Mouse (Mus musculus): ENCODE results near the gene Acot11.
"Not testable (repeated sequence)": the region's sequence is repeated elsewhere in the genome, so short reads cannot be mapped to it uniquely, and the experiment has no call there.

Gene Acot11

GRCm38 (mm10) chr4:106776998-106777397, 27.8 kb downstream of the Acot11 start:
- DNase-seq (ENCODE audit: low read depth, low spot score): no peak

GRCm38 (mm10) chr4:106775767-106776166, 29.0 kb downstream of the Acot11 start:
- DNase-seq (ENCODE audit: low read depth, low spot score): not testable (repeated sequence)

GRCm38 (mm10) chr4:106772558-106772957, 32.2 kb downstream of the Acot11 start:
- no peak for DNase-seq (ENCODE audit: low read depth, low spot score)

GRCm38 (mm10) chr4:106769306-106769705, 35.5 kb downstream of the Acot11 start:
- no peak for DNase-seq (ENCODE audit: low read depth, low spot score)

- DNase-seq (ENCODE audit: low read depth, low spot score): no peak
These were observed 40.6 kb downstream of the Acot11 start for GRCm38 (mm10) chr4:106764166-106764565.

- no peak for DNase-seq (ENCODE audit: low read depth, low spot score)
These were observed 53.1 kb downstream of the Acot11 start for GRCm38 (mm10) chr4:106751726-106752125.

GRCm38 (mm10) chr4:106749699-106750098, 55.1 kb downstream of the Acot11 start:
- peak; percentile 63 for DNase-seq (ENCODE audit: low read depth, low spot score)

GRCm38 (mm10) chr4:106747001-106747580, 57.7 kb downstream of the Acot11 start:
- DNase-seq (ENCODE audit: low read depth, low spot score): no peak

GRCm38 (mm10) chr4:106745862-106746261, 58.9 kb downstream of the Acot11 start:
- no peak for DNase-seq (ENCODE audit: low read depth, low spot score)

- DNase-seq (ENCODE audit: low read depth, low spot score): no peak
These were observed 66.9 kb downstream of the Acot11 start for GRCm38 (mm10) chr4:106737904-106738303.

GRCm38 (mm10) chr4:106736884-106737283, 67.9 kb downstream of the Acot11 start:
- not testable (repeated sequence) for DNase-seq (ENCODE audit: low read depth, low spot score)

GRCm38 (mm10) chr4:106733636-106734035, 71.2 kb downstream of the Acot11 start, which contains the start of gene Fam151a:
Gene Fam151a, plus strand, starts transcription at chr4:106733889.
- DNase-seq (ENCODE audit: low read depth, low spot score): no peak

- no peak for DNase-seq (ENCODE audit: low read depth, low spot score)
These were observed 74.0 kb downstream of the Acot11 start, which contains the start of gene Mroh7 for GRCm38 (mm10) chr4:106730814-106731213. Gene Mroh7, minus strand, starts transcription at chr4:106730925.

- DNase-seq (ENCODE audit: low read depth, low spot score): no peak
These were observed 84.2 kb downstream of the Acot11 start for GRCm38 (mm10) chr4:106720631-106721030.

GRCm38 (mm10) chr4:106713622-106714021, 91.2 kb downstream of the Acot11 start:
- no peak for DNase-seq (ENCODE audit: low read depth, low spot score)

- peak; percentile 36 for DNase-seq (ENCODE audit: low read depth, low spot score)
These were observed 96.4 kb downstream of the Acot11 start for GRCm38 (mm10) chr4:106708408-106708807.

GRCm38 (mm10) chr4:106707957-106708356, 96.8 kb downstream of the Acot11 start:
- DNase-seq (ENCODE audit: low read depth, low spot score): no peak

- no peak for DNase-seq (ENCODE audit: low read depth, low spot score)
These were observed 99.6 kb downstream of the Acot11 start for GRCm38 (mm10) chr4:106705096-106705665.

- DNase-seq (ENCODE audit: low read depth, low spot score): no peak
These were observed 100.4 kb downstream of the Acot11 start for GRCm38 (mm10) chr4:106704416-106704815.

GRCm38 (mm10) chr4:106703956-106704355, 100.8 kb downstream of the Acot11 start:
- no peak for DNase-seq (ENCODE audit: low read depth, low spot score)

- DNase-seq (ENCODE audit: low read depth, low spot score): no peak
These were observed 104.0 kb downstream of the Acot11 start for GRCm38 (mm10) chr4:106700798-106701197.

- no peak for DNase-seq (ENCODE audit: low read depth, low spot score)
These were observed 104.8 kb downstream of the Acot11 start for GRCm38 (mm10) chr4:106699989-106700388.

Measured in retina, postnatal 7 days (tissue).